Mouse (Mus musculus): ENCODE data around the gene Apbb2. TPM values are rescaled to one million over a fixed set of nuclear protein-coding genes. Genes with fewer than 3 reads are reported as not detected.

Apbb2 gene
- total RNA-seq, 2 experiments from 2014 or later: 65.5 to 66.8 TPM

GRCm38 (mm10) chr5:66390567-66390966, 228.0 kb downstream of the Apbb2 start:
- DNase-seq (ENCODE audit: low spot score in 2 of 2): no peak

- no peak for DNase-seq (ENCODE audit: low spot score in 2 of 2)
These were observed 231.1 kb downstream of the Apbb2 start for GRCm38 (mm10) chr5:66387481-66387880.

GRCm38 (mm10) chr5:66385636-66386035, 232.9 kb downstream of the Apbb2 start:
- peak; percentile 73 to 77 for DNase-seq (ENCODE audit: low spot score in 2 of 2)

GRCm38 (mm10) chr5:66384806-66385446, 233.7 kb downstream of the Apbb2 start:
- peak in 1 of 2 experiments; percentile 31 for DNase-seq (ENCODE audit: low spot score in 2 of 2)

GRCm38 (mm10) chr5:66384114-66384513, 234.5 kb downstream of the Apbb2 start:
- DNase-seq (ENCODE audit: low spot score in 2 of 2): no peak

DNA sequence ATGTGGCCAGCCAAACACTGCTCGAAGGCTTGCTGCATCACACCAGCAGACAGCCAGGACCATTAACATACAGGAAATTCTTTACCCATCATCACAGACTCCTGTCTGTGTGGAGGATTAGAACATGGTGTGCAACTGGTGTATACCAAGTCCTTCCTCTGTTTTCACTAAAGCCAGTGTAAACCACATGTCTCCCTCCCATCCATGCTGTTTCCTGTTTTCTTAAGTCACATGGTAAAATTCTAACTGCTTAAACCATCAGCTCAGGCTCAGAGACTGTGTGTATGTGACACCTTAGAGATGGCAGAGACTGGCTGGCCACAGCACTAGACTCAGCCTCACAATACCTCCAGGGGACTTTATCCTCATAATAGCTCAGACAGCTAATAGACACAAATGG, 236.5 kb downstream of the Apbb2 start:
- no peak for DNase-seq (ENCODE audit: low spot score in 2 of 2)

- no peak for DNase-seq (ENCODE audit: low spot score in 2 of 2)
These were observed 239.6 kb downstream of the Apbb2 start for GRCm38 (mm10) chr5:66378968-66379367.

GRCm38 (mm10) chr5:66376589-66377270, 241.9 kb downstream of the Apbb2 start:
- no peak for DNase-seq (ENCODE audit: low spot score in 2 of 2)

DNA sequence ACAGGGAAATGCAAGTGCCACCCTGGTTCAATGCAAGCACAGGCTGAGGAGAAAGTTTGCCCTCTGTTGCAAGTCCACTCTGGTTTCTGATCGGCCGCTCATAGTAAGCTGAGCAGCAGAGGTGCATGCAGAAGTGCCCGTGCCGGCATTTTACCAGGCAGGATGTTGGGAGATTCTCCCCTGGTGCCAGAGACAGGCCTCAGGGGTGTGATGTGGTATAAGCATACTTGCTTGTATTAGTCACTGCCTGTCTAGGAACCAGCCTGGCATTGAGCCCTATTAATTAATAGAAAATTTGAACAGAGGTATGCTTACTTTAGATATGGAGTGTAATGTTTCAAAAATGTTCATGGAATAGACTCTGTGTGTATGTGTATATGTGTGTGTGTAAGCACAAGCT, 244.2 kb downstream of the Apbb2 start:
- DNase-seq (ENCODE audit: low spot score in 2 of 2): no peak

GRCm38 (mm10) chr5:66373515-66374164, 244.9 kb downstream of the Apbb2 start:
- no peak for DNase-seq (ENCODE audit: low spot score in 2 of 2)

- DNase-seq (ENCODE audit: low spot score in 2 of 2): no peak
These were observed 247.5 kb downstream of the Apbb2 start for GRCm38 (mm10) chr5:66371131-66371530.

DNA sequence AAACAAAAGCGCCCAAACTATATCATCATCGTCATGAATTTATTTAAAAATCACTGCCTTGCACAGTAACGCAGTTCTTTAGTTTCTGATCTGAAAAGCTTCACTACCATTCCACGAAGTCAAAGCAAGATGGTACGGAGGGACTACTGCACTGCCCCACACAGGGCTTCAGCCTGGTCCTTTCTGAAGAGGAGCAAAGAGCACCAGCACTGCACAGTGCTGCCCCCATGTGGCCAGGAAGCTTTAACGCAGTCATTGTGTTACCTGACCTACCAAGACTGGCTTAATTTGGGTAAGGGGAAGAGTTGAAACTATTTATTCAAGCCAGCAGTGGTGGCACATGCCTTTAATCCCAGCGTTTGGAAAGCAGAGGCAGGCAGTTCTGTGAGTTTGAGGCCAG, 249.6 kb downstream of the Apbb2 start:
- peak; percentile 53 to 69 for DNase-seq (ENCODE audit: low spot score in 2 of 2)

- peak in 1 of 2 experiments; percentile 24 for DNase-seq (ENCODE audit: low spot score in 2 of 2)
These were observed 250.9 kb downstream of the Apbb2 start for GRCm38 (mm10) chr5:66367641-66368040.

DNA sequence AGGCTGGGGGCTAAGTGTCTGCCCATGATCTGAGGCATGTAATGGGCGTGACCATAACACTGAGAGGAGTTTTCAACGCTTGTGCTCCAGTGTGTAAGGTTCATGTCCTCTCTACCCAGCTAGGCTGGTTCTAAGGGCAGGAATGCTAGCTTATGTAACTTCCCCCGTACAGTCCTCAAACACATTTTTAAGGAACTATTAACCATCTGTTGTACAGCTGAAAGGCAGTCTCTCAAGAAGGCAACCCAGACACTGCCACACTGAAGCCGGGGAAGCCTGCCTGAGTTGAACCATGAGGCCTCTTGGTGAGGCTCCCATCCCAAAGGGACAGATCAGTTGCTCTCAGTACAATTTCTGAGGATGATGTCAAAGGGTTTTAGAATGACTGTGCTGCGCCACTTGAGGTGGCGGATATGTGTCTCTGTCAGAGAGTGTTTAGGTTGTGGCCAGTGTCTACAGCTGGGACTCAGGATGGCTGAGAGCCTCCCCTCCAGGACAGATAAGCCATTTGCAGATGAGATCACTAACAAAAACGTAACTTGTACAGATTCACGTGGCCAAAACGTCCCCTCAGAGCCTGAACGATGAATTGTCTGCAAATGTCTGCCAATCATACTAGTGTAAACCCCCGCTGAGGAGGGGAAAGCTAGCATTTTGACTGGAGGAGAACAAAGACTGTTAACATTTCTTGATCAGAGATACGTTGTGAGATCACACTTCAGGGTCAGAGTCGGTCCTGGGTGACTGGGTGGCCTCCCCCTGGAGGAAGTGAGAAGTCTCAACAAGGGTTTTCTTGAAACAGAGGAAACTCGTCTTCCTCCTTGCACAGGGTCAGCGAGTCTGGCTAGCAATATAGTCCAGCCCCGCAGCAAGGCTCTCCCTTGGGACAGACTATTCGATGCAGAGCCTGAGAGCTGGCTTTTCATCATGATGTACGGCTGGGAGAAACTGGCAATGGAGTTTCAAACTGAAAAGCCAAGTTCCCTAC, 255.0 kb downstream of the Apbb2 start:
- no peak for DNase-seq (ENCODE audit: low spot score in 2 of 2)

DNA sequence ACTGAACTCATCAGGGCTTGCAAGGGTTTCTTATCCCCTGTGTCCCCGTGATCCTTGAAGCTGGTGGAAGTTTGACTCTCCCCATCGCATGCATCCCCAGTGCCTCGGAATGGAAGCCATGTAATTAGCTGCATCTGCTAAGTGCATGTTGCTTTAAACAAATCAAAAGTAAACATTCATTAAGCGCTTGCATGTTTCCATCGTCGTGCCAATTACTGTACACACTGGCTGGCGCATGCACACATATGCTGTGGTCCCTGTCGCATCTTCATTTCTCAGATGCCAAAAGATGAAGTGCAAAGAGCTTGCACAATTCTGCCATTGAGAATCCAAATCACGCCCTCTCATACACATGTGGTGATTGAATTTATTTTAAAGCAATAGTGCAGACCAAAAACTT, 257.8 kb downstream of the Apbb2 start:
- no peak for DNase-seq (ENCODE audit: low spot score in 2 of 2)

GRCm38 (mm10) chr5:66359742-66360423, 258.7 kb downstream of the Apbb2 start:
- DNase-seq (ENCODE audit: low spot score in 2 of 2): no peak

GRCm38 (mm10) chr5:66355147-66355546, 263.4 kb downstream of the Apbb2 start:
- no peak for DNase-seq (ENCODE audit: low spot score in 2 of 2)

DNA sequence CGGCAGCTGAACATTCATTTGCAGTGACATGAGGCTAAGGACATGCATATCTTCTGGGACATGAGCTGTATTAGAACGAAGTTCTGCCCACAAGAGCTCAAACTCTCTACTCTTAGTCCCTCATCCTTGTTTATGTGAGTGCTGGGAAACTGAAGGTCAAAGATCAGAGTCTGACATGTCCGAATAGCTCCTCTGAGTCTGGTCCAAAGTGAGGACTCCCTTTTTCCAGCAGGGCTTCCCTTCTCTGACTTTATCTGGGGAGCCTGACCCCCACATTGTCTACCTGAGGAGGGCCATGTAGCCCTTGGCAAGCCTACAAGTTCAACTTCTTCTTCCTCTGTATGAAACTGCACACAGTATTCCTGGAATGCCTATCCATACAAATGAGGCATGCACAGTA, 264.7 kb downstream of the Apbb2 start:
- DNase-seq (ENCODE audit: low spot score in 2 of 2): no peak

- DNase-seq (ENCODE audit: low spot score in 2 of 2): no peak
These were observed 266.7 kb downstream of the Apbb2 start for GRCm38 (mm10) chr5:66351836-66352390.

- no peak for DNase-seq (ENCODE audit: low spot score in 2 of 2)
These were observed 267.5 kb downstream of the Apbb2 start for GRCm38 (mm10) chr5:66351064-66351463.

Measured in layer of hippocampus, postnatal 10 days (tissue).